Mouse (Mus musculus): ENCODE measurements at regions not wholly inside any gene's neighbourhood (a gene's known extent, or its start where the extent isn't known, plus 50 kb on each side); places are given as distances from the start of the nearest gene placed in this dataset.

GRCm38 (mm10) chr13:112075847-112076479, 212.3 kb upstream of the Ankrd55 start:
- DNase-seq, result no peak

DNA sequence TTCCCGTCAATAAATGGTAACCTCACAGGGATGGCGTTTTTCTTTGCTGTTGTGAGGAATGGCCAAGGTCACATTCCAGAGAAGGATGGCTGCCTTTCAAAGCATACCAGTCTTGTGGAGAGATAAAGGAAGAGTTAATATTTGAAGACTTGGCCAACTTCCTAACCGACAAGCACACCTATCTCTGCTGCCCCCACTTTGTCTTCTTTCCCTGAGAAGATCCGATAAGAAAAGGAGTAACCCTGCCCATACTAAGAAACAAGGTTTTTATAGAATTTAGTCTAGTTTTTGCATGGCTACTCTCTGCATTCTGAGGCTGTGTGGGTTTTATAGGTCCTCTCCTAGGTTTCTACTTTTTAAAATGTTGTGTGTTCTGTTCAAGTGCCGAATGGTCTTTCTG, 210.2 kb upstream of the Ankrd55 start:
- DNase-seq, result no peak

DNA sequence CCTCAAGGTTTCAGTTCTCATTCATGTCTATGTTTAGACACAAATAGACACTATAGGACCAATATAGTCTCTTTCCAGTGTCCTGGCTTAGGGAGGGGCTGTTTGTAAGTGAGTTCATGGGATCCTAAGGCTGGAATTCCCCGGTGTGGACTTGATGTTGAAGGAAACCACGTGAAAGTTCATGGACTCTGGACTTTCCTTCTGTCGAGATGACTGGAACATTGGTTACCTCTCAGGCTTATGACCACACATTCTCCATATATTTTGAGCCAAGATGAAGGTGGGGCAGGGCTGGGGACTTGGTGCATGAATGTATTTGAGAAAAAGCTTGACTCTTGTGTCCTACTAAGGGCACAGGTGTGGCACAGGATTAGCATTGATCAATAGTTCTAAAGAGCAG, 206.3 kb upstream of the Ankrd55 start:
- DNase-seq, result no peak

GRCm38 (mm10) chr13:112084484-112085278, 203.6 kb upstream of the Ankrd55 start:
- no peak for DNase-seq

DNA sequence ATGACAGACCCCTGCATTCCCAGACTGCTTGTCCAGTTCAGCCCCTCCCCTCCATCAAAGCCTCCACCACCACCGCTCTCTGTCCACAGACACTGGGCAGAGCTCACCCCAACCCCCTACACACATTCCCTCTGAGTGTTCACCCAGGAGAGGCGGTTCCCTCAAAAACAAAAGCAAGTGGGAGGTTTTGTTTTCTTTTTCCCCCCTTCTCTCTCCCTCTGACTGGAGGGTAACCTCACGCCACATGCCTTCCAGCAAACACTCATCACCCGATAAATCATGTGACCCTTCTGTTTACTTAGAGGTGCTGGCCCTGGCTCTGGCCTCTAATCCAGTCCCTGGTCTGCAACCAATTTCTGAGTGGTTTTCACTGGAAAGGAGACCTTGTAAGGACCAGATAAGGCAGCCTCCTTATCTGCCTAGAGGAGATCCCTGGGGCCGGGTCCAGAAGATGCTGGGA, 199.9 kb upstream of the Ankrd55 start:
- peak; percentile 46 for DNase-seq

DNA sequence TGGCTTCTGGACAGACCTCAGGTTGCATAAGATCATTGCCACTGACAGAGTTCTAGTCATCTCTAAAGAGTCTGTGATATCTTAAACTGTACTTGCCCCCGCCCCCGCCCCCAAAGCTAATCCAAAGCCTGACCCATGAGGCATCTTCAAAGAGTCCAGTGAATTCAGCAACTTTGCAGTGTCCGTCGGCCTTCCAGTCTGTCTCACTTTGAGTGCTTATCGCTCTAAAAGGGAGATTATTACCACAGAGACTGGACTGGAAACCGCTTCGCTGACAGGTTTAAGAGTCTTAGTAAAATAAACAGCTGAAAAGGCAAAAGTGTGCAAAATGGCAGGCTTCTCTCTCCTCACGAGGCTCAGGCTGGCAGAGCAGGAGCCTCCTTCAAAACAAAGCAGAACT, 197.5 kb upstream of the Ankrd55 start:
- no peak for DNase-seq

- DNase-seq, result no peak
These were observed 192.6 kb upstream of the Ankrd55 start for GRCm38 (mm10) chr13:112095595-112096139.

DNA sequence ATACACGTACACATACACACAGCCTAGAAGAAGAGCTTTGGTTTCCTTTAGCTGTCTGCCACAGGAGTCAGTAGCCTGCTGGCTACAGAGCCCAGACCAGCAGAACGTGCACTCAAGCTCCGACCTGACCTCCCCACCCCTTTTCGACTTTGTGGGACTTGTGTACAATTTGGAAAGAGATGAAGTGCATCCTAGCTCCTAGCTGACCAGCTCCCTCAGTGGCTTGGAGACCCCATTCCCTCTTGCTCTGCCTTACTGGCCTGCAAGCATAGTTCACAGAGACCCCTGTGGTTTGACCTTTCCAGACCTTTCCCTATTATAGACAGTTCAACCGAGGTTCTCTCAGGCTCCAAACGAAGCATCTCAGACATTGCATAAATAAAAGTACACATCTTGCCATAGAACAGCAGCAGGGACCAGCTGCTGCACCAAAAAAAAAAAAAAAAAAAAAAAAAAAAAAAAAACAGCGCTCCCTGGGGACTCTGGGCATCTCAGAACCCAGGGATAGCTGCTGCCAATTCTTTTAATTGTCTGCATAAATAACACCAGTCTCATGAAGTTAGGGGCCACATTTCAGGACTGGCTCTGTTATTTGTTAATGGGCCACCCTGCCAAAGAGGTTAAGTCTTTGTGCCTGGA, 188.2 kb upstream of the Ankrd55 start:
- no peak for DNase-seq

DNA sequence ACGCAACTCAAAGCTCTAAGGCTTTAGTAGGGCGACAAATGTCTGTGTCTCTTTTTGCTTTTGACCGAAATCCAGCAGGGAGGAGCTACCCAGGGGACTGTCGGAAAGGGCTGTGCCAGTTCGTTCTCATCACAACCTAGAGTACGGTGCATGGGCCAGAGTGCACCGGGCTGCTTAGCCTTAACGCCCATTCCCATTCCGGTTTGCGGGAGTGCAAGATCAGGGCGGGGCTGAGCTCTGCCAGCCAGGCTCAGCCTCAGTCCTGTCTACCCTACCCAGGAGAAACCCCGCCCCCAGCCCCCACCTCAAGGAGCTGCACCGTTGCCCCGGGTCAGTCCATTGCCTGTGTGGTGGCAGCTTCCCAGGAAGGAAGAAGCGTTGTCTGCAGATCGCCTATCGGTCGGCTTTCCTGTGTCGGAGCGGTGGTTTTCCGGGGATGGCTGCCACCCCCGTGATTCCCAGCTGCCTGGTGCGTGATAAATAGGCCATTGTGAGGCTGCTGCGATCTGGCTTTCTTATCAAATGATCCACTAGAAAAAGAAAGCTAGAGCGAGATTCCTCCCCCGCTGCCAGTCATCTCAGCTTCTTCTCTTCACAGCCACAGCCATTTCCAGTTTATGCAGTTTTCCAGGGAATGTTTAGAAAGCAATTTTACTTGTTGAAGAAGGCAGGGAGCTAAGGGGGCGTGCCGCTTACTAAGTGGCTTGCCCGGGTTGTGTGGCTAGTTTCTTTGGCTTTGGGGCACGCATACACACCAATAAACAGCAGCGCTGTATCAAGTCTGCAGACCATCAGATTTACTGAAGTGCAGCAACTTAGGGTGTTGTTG, 187.4 kb upstream of the Ankrd55 start:
- peak; percentile 58 for DNase-seq

DNA sequence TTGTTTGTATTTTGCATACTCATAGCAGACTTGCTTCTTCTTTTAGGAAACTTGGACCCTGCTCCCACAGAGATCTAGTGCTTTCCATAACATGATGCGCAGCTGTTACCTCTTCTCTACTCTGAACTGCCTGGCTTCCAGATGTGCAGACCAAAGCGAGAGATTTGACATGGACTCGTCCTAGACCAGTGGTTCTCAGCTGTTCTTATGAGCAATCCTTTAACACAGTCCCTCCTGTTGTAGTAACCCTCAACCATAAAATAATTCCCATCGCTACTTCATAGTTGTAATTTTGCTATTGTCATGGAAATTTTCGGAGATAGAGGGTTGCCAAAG, 186.9 kb upstream of the Ankrd55 start:
- no peak for DNase-seq

DNA sequence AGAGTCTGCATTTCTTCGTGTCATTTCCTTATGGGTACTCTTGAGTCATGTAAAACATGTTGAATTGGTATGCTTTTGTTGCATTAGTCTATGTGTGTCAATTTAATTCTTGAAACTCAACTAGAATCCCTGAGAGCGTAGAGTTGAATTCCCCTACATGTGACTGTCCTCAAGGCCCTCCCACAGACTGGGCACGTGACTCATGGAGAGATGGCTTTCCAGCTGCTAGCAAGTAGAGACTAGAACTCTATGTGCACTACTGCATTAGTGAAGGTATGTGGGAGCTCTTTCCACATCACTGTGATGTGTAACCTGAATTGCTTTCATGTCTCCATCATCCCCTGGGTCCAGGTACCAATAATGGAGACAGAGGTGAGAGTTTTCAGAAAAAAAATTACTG, 182.3 kb upstream of the Ankrd55 start:
- no peak for DNase-seq

DNA sequence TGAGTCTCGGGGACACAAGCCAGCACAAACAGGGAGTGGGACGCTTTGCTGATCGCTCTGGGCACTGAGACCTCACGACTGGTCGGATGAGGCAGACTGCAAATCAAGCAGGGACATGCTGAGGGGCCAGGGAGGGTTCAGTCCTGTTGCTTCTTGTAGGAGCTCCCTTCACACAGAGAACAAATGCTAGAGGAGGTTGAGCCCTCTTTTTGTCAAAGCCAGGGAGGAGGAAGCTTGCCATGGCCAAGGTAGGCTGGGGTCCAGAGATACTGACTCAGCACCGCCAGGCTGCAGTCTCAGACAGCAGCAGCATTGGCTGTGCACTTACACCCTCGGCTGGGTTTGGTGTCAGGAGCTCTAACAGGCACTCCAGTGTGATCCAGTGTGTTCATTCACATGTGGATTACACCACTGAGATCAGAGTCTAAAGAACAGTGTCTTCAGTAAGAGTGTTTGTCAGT, 173.5 kb upstream of the Ankrd55 start:
- no peak for DNase-seq

GRCm38 (mm10) chr13:112116101-112116726, 172.0 kb upstream of the Ankrd55 start:
- no peak for DNase-seq

DNA sequence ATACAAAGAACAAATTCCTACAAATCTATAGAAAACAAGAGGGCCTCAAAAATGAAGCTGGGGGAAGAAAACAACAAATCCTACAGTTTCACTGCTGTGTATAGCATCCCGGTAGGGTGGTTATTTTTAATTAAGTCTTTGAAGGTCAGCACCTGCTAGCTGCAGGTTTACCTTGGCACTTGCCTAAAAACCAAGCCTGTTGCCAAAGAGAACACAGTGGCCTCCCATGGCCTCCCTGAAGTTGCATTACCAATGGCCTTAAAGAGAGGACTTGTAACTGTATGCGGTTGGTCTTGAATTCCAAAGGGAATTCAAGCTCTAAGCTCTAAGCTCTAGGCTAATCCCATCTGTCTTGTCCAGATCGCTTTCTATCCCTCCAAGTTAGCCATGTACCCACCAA, 169.7 kb upstream of the Ankrd55 start:
- no peak for DNase-seq

DNA sequence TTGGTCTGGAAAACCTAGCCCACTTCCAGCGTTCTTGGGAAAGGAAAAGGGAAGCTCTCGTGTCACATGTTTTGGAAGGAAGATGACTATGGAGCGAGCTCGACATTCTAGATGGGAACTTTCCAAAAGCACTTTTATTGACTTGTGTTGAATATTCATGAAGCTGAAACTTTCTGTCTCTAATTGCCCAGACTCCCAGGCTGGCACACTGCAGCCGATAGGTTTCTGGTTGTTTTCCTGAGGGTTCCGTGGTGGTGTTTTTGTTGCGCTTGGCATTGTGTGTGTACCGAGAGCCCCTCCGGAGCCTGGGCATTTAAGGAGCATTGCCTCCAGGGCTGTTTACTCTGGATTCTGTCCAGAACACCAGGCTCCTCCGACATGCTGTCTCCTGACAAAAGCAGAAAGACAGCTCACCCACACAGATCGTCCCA, 168.6 kb upstream of the Ankrd55 start:
- DNase-seq, result no peak

DNA sequence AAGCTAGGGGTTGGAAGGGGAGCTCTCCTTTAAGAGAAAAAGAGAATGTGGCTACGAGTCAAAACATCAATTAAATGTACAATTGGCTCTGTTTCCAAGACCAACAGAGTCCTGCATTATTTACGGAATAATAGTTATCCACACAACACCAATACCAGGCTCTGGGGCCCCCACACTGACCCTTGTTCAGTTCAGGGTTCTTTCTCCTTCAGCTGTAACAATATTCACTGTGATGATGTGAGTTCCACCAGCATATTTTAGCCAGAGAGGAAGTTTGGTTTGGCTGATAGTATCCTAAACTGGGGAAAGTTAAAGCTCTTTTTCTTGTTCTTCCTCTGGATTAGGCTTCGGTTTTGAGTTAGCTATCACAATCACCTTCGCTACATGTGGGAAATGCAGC, 167.9 kb upstream of the Ankrd55 start:
- no peak for DNase-seq

DNA sequence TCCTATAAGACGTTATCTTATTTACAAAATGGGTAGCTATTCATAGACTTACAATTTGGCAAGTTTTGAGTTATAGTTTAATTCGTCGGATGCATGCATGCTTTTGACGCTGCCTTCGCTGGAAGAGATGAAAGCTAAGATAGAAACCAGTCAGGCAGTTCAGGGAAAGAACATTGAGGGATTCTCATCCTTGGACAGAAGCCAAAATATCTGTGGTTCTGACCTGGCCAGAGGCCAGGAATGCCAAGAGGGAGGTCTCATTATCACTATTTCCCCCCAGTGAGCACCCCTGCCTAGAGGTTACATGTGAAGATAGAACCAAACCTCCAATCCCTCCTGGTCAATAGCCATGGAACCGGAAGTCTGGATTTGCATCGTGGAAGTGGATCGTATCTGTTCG, 167.1 kb upstream of the Ankrd55 start:
- no peak for DNase-seq

DNA sequence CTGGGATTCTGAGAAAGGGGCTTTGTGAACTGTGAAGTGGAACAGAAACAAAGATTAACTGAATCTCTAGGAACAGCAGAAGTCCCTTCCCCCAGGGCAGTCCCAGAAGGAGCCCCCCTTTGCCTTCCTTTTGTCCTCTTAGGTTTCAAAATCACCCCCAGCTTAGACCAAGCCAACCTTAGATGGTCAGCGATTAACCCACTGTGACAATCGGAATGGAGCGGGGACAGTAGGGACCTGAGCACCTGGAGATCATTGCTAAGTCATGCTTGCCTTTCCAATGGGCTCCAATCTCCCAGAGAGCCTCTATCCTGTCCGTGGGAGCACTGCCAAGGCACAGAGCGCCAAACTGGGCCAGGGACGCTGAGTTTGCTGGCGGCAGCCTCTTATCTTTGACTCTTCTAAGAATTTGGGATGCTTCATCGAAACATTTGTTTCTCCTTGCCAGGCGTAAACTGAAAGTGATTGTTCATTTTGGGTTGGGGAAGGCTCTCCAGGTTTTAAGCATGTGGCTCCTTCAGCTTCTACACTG, 165.3 kb upstream of the Ankrd55 start:
- no peak for DNase-seq

GRCm38 (mm10) chr13:112125769-112126469, 162.3 kb upstream of the Ankrd55 start:
- no peak for DNase-seq

- no peak for DNase-seq
These were observed 158.0 kb upstream of the Ankrd55 start for GRCm38 (mm10) chr13:112130220-112130619.

DNA sequence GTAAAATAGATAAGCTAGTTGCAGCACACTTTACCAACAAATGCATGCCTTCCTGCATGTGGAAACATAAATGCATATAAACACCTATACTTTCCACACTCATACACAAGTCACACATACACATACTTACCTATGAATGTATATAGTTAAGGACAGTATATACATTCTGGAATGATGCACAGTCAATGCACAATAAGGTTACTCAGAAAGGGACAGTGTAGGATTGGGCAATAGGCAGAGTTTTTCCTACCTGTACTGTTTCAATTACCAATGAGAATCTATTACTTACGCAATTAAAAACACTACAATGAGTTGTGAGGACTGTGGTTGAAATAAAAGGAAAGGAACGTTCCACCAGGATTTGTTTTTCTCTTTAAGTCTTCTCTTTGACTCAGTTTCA, 157.5 kb upstream of the Ankrd55 start:
- DNase-seq, result no peak

Data from liver (tissue).